Mouse (Mus musculus) T-helper 1 cell (primary cell): ENCODE results near the gene Dnajc19.

Experiments used
- in situ Hi-C: fragments of 300-600 bp; cut with MboI, MseI; formaldehyde crosslinking; loops from one replicate; pipeline ENCODE4 v1.15.1; 2025; ENCODE audit warnings: high pct_unique_total_duplicates

Gene Dnajc19

GRCm38 (mm10) chr3:34030601-34031000, 50.5 kb downstream of the Dnajc19 start:
- in situ Hi-C loops: no loop called here

GRCm38 (mm10) chr3:34028935-34029334, 52.2 kb downstream of the Dnajc19 start:
- in situ Hi-C loops: no loop called here

- in situ Hi-C loops: no loop called here
Measured at GRCm38 (mm10) chr3:34021259-34021828, 59.8 kb downstream of the Dnajc19 start.

GRCm38 (mm10) chr3:34020382-34021258, 60.5 kb downstream of the Dnajc19 start:
- in situ Hi-C loops: no loop called here

GRCm38 (mm10) chr3:34019540-34020381, 61.4 kb downstream of the Dnajc19 start, which contains the start of gene Fxr1:
Gene Fxr1 (plus strand): TSS chr3:34019943.
- in situ Hi-C loops: loop anchor here (5.0 to 10.0 kb wide), 3 partner anchors 62 to 1495 kb away; partner anchors contain the start of genes Dnajc19 and Mfn1

- in situ Hi-C loops: no loop called here
Measured at GRCm38 (mm10) chr3:34008191-34008590, 72.9 kb downstream of the Dnajc19 start.

GRCm38 (mm10) chr3:34007611-34008010, 73.5 kb downstream of the Dnajc19 start:
- in situ Hi-C loops: no loop called here

GRCm38 (mm10) chr3:34006824-34007223, 74.3 kb downstream of the Dnajc19 start:
- in situ Hi-C loops: no loop called here

- in situ Hi-C loops: no loop called here
Measured at GRCm38 (mm10) chr3:34006301-34006700, 74.8 kb downstream of the Dnajc19 start.
